Mouse (Mus musculus) G1E (cell line): Measurements from ENCODE around the gene Cux1.

Experiments
- CTCF ChIP-seq: IDR thresholded peaks from 2 replicates; pipeline ENCODE4 v1.5.1; 2012; ENCODE audit warnings: low read depth, low read length, inconsistent platforms, mixed read lengths
- GATA1 ChIP-seq: IDR thresholded peaks from 2 replicates; pipeline ENCODE4 v1.6.1; 2012; ENCODE audit warnings: borderline replicate concordance, low read length, inconsistent platforms, mixed read lengths
- GATA2 ChIP-seq: IDR thresholded peaks from 2 replicates; pipeline ENCODE4 v1.6.1; 2012; ENCODE audit warnings: low read depth, low read length, inconsistent platforms, borderline replicate concordance
- POLR2AphosphoS5 ChIP-seq: IDR thresholded peaks from 2 replicates; pipeline ENCODE4 v1.6.1; 2012; ENCODE audit warnings: low read depth, low read length, inconsistent platforms; ENCODE audit not compliant: insufficient replicate concordance

GRCm38 (mm10) chr5:136398706-136399105 lies 168.6 kb downstream of the Cux1 start:
- TF ChIP-seq CTCF (no peak), GATA1 (no peak), POLR2AphosphoS5 (no peak), GATA2 (no peak)
